9 mouse cellular contexts compared by ENCODE assay signal in genomic region chr1:37077955-37078549, GRCm38 (mm10). TPM values are rescaled to one million over a fixed set of nuclear protein-coding genes. Genes with fewer than 3 reads are reported as not detected.
A peak's percentile ranks its signal among the peaks of the same experiment; 100 is the strongest.
DNase-seq lines count a peak whose midpoint lies in the region; ATAC-seq lines count a peak whose summit lies in the region.
"Had no signal": no experiment of that assay in that cellular context is flagged by ENCODE, and none has a peak within 500 bp of the region (broad histone marks: within the 10 kb centered on the region; RNA-seq: fewer than 3 reads in every experiment).

No protein-coding gene starts in this region.

- H3K4me2 ChIP-seq in limb, embryonic 15.5 days, result 0 out of 2 replicates have a peak overlapping the region, but pooled peaks have one; percentile 17
- H3K4me2 ChIP-seq in intestine, embryonic 15.5 days (replicated peaks), result no peak overlapping the region

- H3K9ac ChIP-seq in limb, embryonic 15.5 days, result no peak overlapping the region
- no peak overlapping the region for H3K9ac ChIP-seq in intestine, embryonic 15.5 days

- no peak overlapping the region for H3K4me3 ChIP-seq in limb, embryonic 15.5 days
- H3K4me3 ChIP-seq in limb, embryonic 10.5 days, result no peak overlapping the region
- no peak overlapping the region for H3K4me3 ChIP-seq in intestine, embryonic 15.5 days (replicated peaks)

- peak overlapping the region; percentile 27; the same call in 1 of the 2 replicates for H3K27ac ChIP-seq in limb, embryonic 15.5 days
- no peak overlapping the region for H3K27ac ChIP-seq in limb, embryonic 10.5 days
- no peak overlapping the region for H3K27ac ChIP-seq in intestine, embryonic 15.5 days
- H3K27ac ChIP-seq: kidney, postnatal 0 days had no signal

- WGBS in limb, embryonic 15.5 days, result 48% methylated on average over 14 of the region's 14 CpGs
- WGBS in limb, embryonic 10.5 days, result 79% methylated on average over 14 of the region's 14 CpGs
- 60% methylated on average over 14 of the region's 14 CpGs for WGBS in intestine, embryonic 15.5 days

- no peaks in the 10 kb centered on the region for H3K9me3 ChIP-seq in limb, embryonic 15.5 days
- H3K9me3 ChIP-seq in limb, embryonic 10.5 days (replicated peaks), result no peaks in the 10 kb centered on the region
- no peaks in the 10 kb centered on the region for H3K9me3 ChIP-seq in intestine, embryonic 15.5 days

- no peaks in the 10 kb centered on the region for H3K36me3 ChIP-seq in limb, embryonic 15.5 days
- H3K36me3 ChIP-seq in limb, embryonic 10.5 days, result no peaks in the 10 kb centered on the region
- H3K36me3 ChIP-seq in intestine, embryonic 15.5 days, result no peaks in the 10 kb centered on the region

- ATAC-seq in limb, embryonic 15.5 days (ENCODE audit: insufficient number of reproducible peaks, low FRiP score, low TSS enrichment, low read depth), result no peak
- no peak for ATAC-seq in granulocyte monocyte progenitor cell, adult 5-6 weeks (replicated peaks; ENCODE audit: poor library complexity, severe bottlenecking)
- no peak for ATAC-seq in intestine, embryonic 15.5 days

- peaks cover 6% of the 10 kb centered on the region; the same call in 1 of the 2 replicates for H3K4me1 ChIP-seq in limb, embryonic 15.5 days
- H3K4me1 ChIP-seq in limb, embryonic 10.5 days, result peaks cover under 1% of the 10 kb centered on the region; the same call in 1 of the 2 replicates
- H3K4me1 ChIP-seq in intestine, embryonic 15.5 days (replicated peaks), result no peaks in the 10 kb centered on the region; the same call in 1 of the 2 replicates

- DNase-seq in limb, embryonic 10.5 days (ENCODE audit: low spot score), result no peak
- peak; percentile 58 to 59 for DNase-seq in frontal cortex, postnatal 14 days (ENCODE audit: low spot score in 2 of 2)
- DNase-seq in kidney, adult 9 months, result peak; percentile 40
- peak; percentile 76 for DNase-seq in right cerebral cortex, postnatal 14 days
- DNase-seq in c-Kit-positive CD71-positive TER-119-positive erythroid progenitor cells, embryonic 14.5 days (ENCODE audit: low spot score), result no peak

- H3K27me3 ChIP-seq in limb, embryonic 15.5 days, result no peaks in the 10 kb centered on the region
- no peaks in the 10 kb centered on the region for H3K27me3 ChIP-seq in limb, embryonic 10.5 days (ENCODE audit: low read depth, poor library complexity, severe bottlenecking)
- no peaks in the 10 kb centered on the region for H3K27me3 ChIP-seq in intestine, embryonic 15.5 days (replicated peaks)

RNA-seq across cellular contexts. Expression of gene Vwa3b, which starts 51.7 kb away (rescaled TPM):
- 1.2 and 1.7 TPM in 2 replicates for polyA plus RNA-seq in limb, embryonic 15.5 days (2015; fragmentation: Nextera tagmentation; extraction: Ambion mirVana)
- 0.23 and 0.31 TPM in 2 replicates for polyA plus RNA-seq in limb, embryonic 10.5 days (2016; fragmentation: Nextera tagmentation; extraction: Ambion mirVana)
- total RNA-seq in granulocyte monocyte progenitor cell, adult 5-6 weeks (2014; fragmentation: Nextera tagmentation), result not detected in 2 replicates
- not detected in 2 replicates for total RNA-seq in granulocyte monocyte progenitor cell, adult 5-6 weeks (2017)
- 1.7 and 1.9 TPM in 2 replicates for polyA plus RNA-seq in intestine, embryonic 15.5 days (2015; fragmentation: Nextera tagmentation; extraction: Ambion mirVana)

Comparison
In these comparisons a context has a peak if more than half of its experiments do, and no peak if none do; other contexts are left out.
1. DNase-seq: peak in frontal cortex, postnatal 14 days (2 of 2), kidney, adult 9 months (single experiment) and right cerebral cortex, postnatal 14 days (single experiment); none in limb, embryonic 10.5 days (single experiment) and c-Kit-positive CD71-positive TER-119-positive erythroid progenitor cells, embryonic 14.5 days (single experiment).